Mouse (Mus musculus) c-Kit-negative CD71-positive TER-119-positive erythroid progenitor cells, embryonic 14.5 days (primary cell): Measurements from ENCODE around the gene Ttc32.
A peak's percentile ranks its signal among the peaks of the same experiment; 100 is the strongest.
"Not testable (repeated sequence)": the region's sequence is repeated elsewhere in the genome, so short reads cannot be mapped to it uniquely, and the experiment has no call there.

ENCODE experiments used
- DNase-seq: peaks from one replicate; pipeline ENCODE4 v3.0.0-alpha.2; 2013; ENCODE audit warnings: low read depth, low spot score

Gene Ttc32

GRCm38 (mm10) chr12:9029888-9030723 is at the start of gene Ttc32:
Gene Ttc32 (plus strand): TSS chr12:9029997.
- DNase-seq: peak; percentile 51

- no peak for DNase-seq
Measured at GRCm38 (mm10) chr12:8993231-8993630, 36.6 kb upstream of the Ttc32 start.

- no peak for DNase-seq
Measured at GRCm38 (mm10) chr12:8998318-8998717, 31.5 kb upstream of the Ttc32 start.

- peak; percentile 8 for DNase-seq
Measured at GRCm38 (mm10) chr12:9002038-9002648, 27.7 kb upstream of the Ttc32 start.

- DNase-seq: no peak
Measured at GRCm38 (mm10) chr12:9007146-9007545, 22.7 kb upstream of the Ttc32 start.

- no peak for DNase-seq
Measured at GRCm38 (mm10) chr12:9007811-9008210, 22.0 kb upstream of the Ttc32 start.

- no peak for DNase-seq
Measured at GRCm38 (mm10) chr12:9010311-9010710, 19.5 kb upstream of the Ttc32 start.

GRCm38 (mm10) chr12:9016376-9016775 is 13.4 kb upstream of the Ttc32 start:
- DNase-seq: no peak

- no peak for DNase-seq
Measured at GRCm38 (mm10) chr12:9020431-9020830, 9.4 kb upstream of the Ttc32 start.

- DNase-seq: no peak
Measured at GRCm38 (mm10) chr12:9020986-9021385, 8.8 kb upstream of the Ttc32 start.

GRCm38 (mm10) chr12:9023031-9023430 is 6.8 kb upstream of the Ttc32 start:
- no peak for DNase-seq

GRCm38 (mm10) chr12:9024071-9024470 is 5.7 kb upstream of the Ttc32 start:
- no peak for DNase-seq

GRCm38 (mm10) chr12:9024736-9025135 is 5.1 kb upstream of the Ttc32 start:
- DNase-seq: no peak

- DNase-seq: no peak
Measured at GRCm38 (mm10) chr12:9026843-9027242, 3.0 kb upstream of the Ttc32 start.

GRCm38 (mm10) chr12:9028816-9029215 is 981 bp upstream of the Ttc32 start:
- DNase-seq: not testable (repeated sequence)

- no peak for DNase-seq
Measured at GRCm38 (mm10) chr12:9029506-9029887, 300 bp upstream of the Ttc32 start.

GRCm38 (mm10) chr12:9031166-9031565 is 1.4 kb downstream of the Ttc32 start:
- DNase-seq: no peak

- DNase-seq: no peak
Measured at GRCm38 (mm10) chr12:9033140-9033539, 3.3 kb downstream of the Ttc32 start.

GRCm38 (mm10) chr12:9036409-9036808 is 6.6 kb downstream of the Ttc32 start:
- DNase-seq: no peak

GRCm38 (mm10) chr12:9040177-9040576 is 10.4 kb downstream of the Ttc32 start:
- DNase-seq: no peak

- DNase-seq: no peak
Measured at GRCm38 (mm10) chr12:9040686-9041085, 10.9 kb downstream of the Ttc32 start.

GRCm38 (mm10) chr12:9042316-9042715 is 12.5 kb downstream of the Ttc32 start:
- DNase-seq: no peak

- no peak for DNase-seq
Measured at GRCm38 (mm10) chr12:9042759-9043158, 13.0 kb downstream of the Ttc32 start.
